Mouse (Mus musculus) liver, embryonic 14.5 days (tissue): ENCODE measurements around the gene Gm45785.

Experiments used
- CTCF ChIP-seq: IDR thresholded peaks from 2 replicates; pipeline ENCODE4 v1.5.1; 2016; ENCODE audit warnings: antibody characterized with exemption, low read depth, control low read depth
- EP300 ChIP-seq: IDR thresholded peaks from 2 replicates; pipeline ENCODE4 v1.6.1; 2016; ENCODE audit warnings: antibody characterized with exemption, low read depth

DNA sequence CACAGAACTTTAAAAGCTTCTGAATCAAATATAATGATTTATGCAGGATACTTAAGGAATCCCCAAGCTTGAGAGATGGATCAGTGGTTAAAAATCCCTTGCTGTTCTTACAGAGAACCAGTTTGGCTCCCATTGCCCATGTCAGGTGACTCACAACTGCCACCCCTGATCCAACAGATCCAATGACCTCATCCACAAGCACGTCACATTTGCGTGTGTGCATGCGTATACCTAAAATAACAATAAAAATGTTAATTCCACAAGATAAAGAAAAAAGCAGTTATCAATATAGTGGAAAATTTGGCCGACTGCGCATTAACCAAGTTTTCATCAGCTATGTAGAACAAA is 34.9 kb downstream of the Gm45785 start:
- TF ChIP-seq CTCF (no peak), EP300 (no peak)
